Mouse (Mus musculus) midbrain, embryonic 14.5 days (tissue): ENCODE measurements around the gene Cald1. TPM values are rescaled to one million over a fixed set of nuclear protein-coding genes. Genes with fewer than 3 reads are reported as not detected.

ENCODE experiments used
- ATAC-seq: fragments of 200-750 bp; cut with Nextera tagmentation; 2 replicates; pipeline ENCODE4 v1.8.0; 2017; ENCODE audit warnings: moderate number of reproducible peaks, moderate library complexity; ENCODE audit not compliant: low FRiP score, low TSS enrichment
- DNase-seq: peaks from one replicate; pipeline ENCODE4 v3.0.0-alpha.2; 2015
- H3K27ac ChIP-seq: fragments of 300-500 bp; sonication (generic); replicated peaks from 2 replicates; pipeline ENCODE4 v1.5.1; 2014; ENCODE audit warnings: mild to moderate bottlenecking, low read depth, low read length, moderate library complexity
- H3K27me3 ChIP-seq: fragments of 300-500 bp; sonication (generic); 2 replicates; pipeline ENCODE4 v1.6.1; 2014; ENCODE audit warnings: low read length, control low read depth, mixed read lengths; ENCODE audit not compliant: control insufficient read depth, insufficient read depth
- H3K36me3 ChIP-seq: fragments of 300-500 bp; sonication (generic); 2 replicates; pipeline ENCODE4 v1.6.1; 2014; ENCODE audit warnings: low read length, control low read depth; ENCODE audit not compliant: control insufficient read depth, insufficient read depth
- H3K4me1 ChIP-seq: fragments of 300-500 bp; sonication (generic); 2 replicates; pipeline ENCODE4 v1.6.1; 2014; ENCODE audit warnings: mild to moderate bottlenecking, antibody characterized with exemption, low read length, control low read depth; ENCODE audit not compliant: control insufficient read depth, insufficient read depth
- H3K4me2 ChIP-seq: fragments of 300-500 bp; sonication (generic); 2 replicates; pipeline ENCODE4 v1.6.1; 2014; ENCODE audit warnings: mild to moderate bottlenecking, low read length, moderate library complexity
- H3K4me3 ChIP-seq: fragments of 300-500 bp; sonication (generic); replicated peaks from 2 replicates; pipeline ENCODE4 v1.5.1; 2014; ENCODE audit warnings: low read depth, low read length
- H3K9ac ChIP-seq: fragments of 300-500 bp; sonication (generic); replicated peaks from 2 replicates; pipeline ENCODE4 v1.6.1; 2014; ENCODE audit warnings: mild to moderate bottlenecking, low read length, moderate library complexity
- H3K9me3 ChIP-seq: fragments of 300-500 bp; sonication (generic); 2 replicates; pipeline ENCODE4 v1.6.1; 2016; ENCODE audit warnings: low read length, control low read depth, mixed read lengths; ENCODE audit not compliant: control insufficient read depth
- WGBS: fragments of 180-500 bp; shearing (Covaris S2); extraction: QIAGEN DNeasy Blood & Tissue Kit; methylation state at CpG from one replicate; pipeline ENCODE4 v1.1.7; 2014; 5-methylcytosine and 5-hydroxymethylcytosine counted together
- polyA plus RNA-seq: library from polyadenylated mRNA; unstranded; fragments of >200 nt; fragmentation: Nextera tagmentation; extraction: Ambion mirVana; gene quantifications from 2 replicates; pipeline ENCODE4 v1.2.1, GENCODE M21; 2014

The Cald1 gene
- polyA plus RNA-seq, 1 experiment from 2014 or later, result 50.0 TPM

- H3K4me1 ChIP-seq, result no peaks in the 10 kb centered on the region
- no peaks in the 10 kb centered on the region for H3K36me3 ChIP-seq
- WGBS, result 98% methylated on average over 1 of the region's 1 CpGs
- H3K9ac ChIP-seq, result no peak overlapping the region
- no peak overlapping the region for H3K27ac ChIP-seq
- H3K4me3 ChIP-seq, result no peak overlapping the region
- DNase-seq (no peak), ATAC-seq (no peak)
- H3K9me3 ChIP-seq, result no peaks in the 10 kb centered on the region
- no peak overlapping the region for H3K4me2 ChIP-seq
- no peaks in the 10 kb centered on the region for H3K27me3 ChIP-seq
Measured at GRCm38 (mm10) chr6:34671355-34671754, 73.1 kb downstream of the Cald1 start.

GRCm38 (mm10) chr6:34674416-34674815 lies 76.1 kb downstream of the Cald1 start:
- Histone ChIP-seq H3K9me3 (no peaks in the 10 kb centered on the region), H3K4me2 (no peak overlapping the region), H3K36me3 (no peaks in the 10 kb centered on the region), H3K4me3 (no peak overlapping the region), H3K9ac (no peak overlapping the region), H3K27me3 (no peaks in the 10 kb centered on the region), H3K4me1 (no peaks in the 10 kb centered on the region), H3K27ac (no peak overlapping the region)
- DNase-seq, result no peak
- no peak for ATAC-seq
- WGBS, result 91% methylated on average over 7 of the region's 7 CpGs

- no peak for DNase-seq
- H3K4me2 ChIP-seq, result no peak overlapping the region
- ATAC-seq, result no peak
Measured at GRCm38 (mm10) chr6:34674897-34675296, 76.6 kb downstream of the Cald1 start.

GRCm38 (mm10) chr6:34682126-34682525 lies 83.8 kb downstream of the Cald1 start:
- H3K27ac ChIP-seq, result no peak overlapping the region
- H3K4me2 ChIP-seq, result no peak overlapping the region
- H3K9me3 ChIP-seq, result no peaks in the 10 kb centered on the region
- ATAC-seq (no peak), DNase-seq (no peak)
- no peak overlapping the region for H3K4me3 ChIP-seq
- WGBS, result 72% methylated on average over 8 of the region's 8 CpGs
- no peaks in the 10 kb centered on the region for H3K4me1 ChIP-seq
- no peaks in the 10 kb centered on the region for H3K36me3 ChIP-seq
- H3K9ac ChIP-seq, result no peak overlapping the region
- H3K27me3 ChIP-seq, result no peaks in the 10 kb centered on the region

More at GRCm38 (mm10) chr6:34674897-34675296, 76.6 kb downstream of the Cald1 start:
- no peak overlapping the region for H3K27ac ChIP-seq
- no peaks in the 10 kb centered on the region for H3K9me3 ChIP-seq
- no peak overlapping the region for H3K4me3 ChIP-seq
- no peaks in the 10 kb centered on the region for H3K4me1 ChIP-seq
- H3K27me3 ChIP-seq, result no peaks in the 10 kb centered on the region
- WGBS, result 72% methylated on average over 10 of the region's 10 CpGs
- H3K36me3 ChIP-seq, result no peaks in the 10 kb centered on the region
- H3K9ac ChIP-seq, result no peak overlapping the region

- ATAC-seq (no peak), DNase-seq (peak; percentile 15)
- Histone ChIP-seq H3K27me3 (no peaks in the 10 kb centered on the region), H3K4me1 (no peaks in the 10 kb centered on the region), H3K4me2 (no peak overlapping the region), H3K36me3 (no peaks in the 10 kb centered on the region), H3K27ac (no peak overlapping the region), H3K4me3 (no peak overlapping the region), H3K9me3 (no peaks in the 10 kb centered on the region), H3K9ac (no peak overlapping the region)
- 51% methylated on average over 8 of the region's 8 CpGs for WGBS
Measured at GRCm38 (mm10) chr6:34684886-34685285, 86.6 kb downstream of the Cald1 start.

GRCm38 (mm10) chr6:34688971-34689370 lies 90.7 kb downstream of the Cald1 start:
- ATAC-seq (no peak), DNase-seq (no peak)
- Histone ChIP-seq H3K9ac (no peak overlapping the region), H3K9me3 (no peaks in the 10 kb centered on the region), H3K4me2 (no peak overlapping the region), H3K4me1 (no peaks in the 10 kb centered on the region), H3K4me3 (no peak overlapping the region), H3K36me3 (no peaks in the 10 kb centered on the region), H3K27me3 (no peaks in the 10 kb centered on the region), H3K27ac (no peak overlapping the region)
- WGBS, result 93% methylated on average over 2 of the region's 2 CpGs

GRCm38 (mm10) chr6:34691416-34691815 lies 93.1 kb downstream of the Cald1 start:
- no peak overlapping the region for H3K27ac ChIP-seq
- H3K4me2 ChIP-seq, result no peak overlapping the region
- H3K36me3 ChIP-seq, result no peaks in the 10 kb centered on the region
- DNase-seq (no peak), ATAC-seq (no peak)
- no peaks in the 10 kb centered on the region for H3K27me3 ChIP-seq
- no peaks in the 10 kb centered on the region for H3K4me1 ChIP-seq
- no peak overlapping the region for H3K9ac ChIP-seq
- H3K4me3 ChIP-seq, result no peak overlapping the region
- 86% methylated on average over 7 of the region's 7 CpGs for WGBS
- H3K9me3 ChIP-seq, result no peaks in the 10 kb centered on the region

GRCm38 (mm10) chr6:34694096-34694495 lies 95.8 kb downstream of the Cald1 start:
- H3K4me3 ChIP-seq, result no peak overlapping the region
- ATAC-seq, result no peak

GRCm38 (mm10) chr6:34703421-34704120 lies 105.3 kb downstream of the Cald1 start:
- DNase-seq, result no peak
- H3K9me3 ChIP-seq, result 0 out of 2 replicates have a peak, but pooled peaks cover 4% of the 10 kb centered on the region
- peaks cover 4% of the 10 kb centered on the region; the same call in 1 of the 2 replicates for H3K4me1 ChIP-seq
- H3K27ac ChIP-seq, result no peak overlapping the region
- no peak overlapping the region for H3K4me2 ChIP-seq
- H3K36me3 ChIP-seq, result no peaks in the 10 kb centered on the region
- H3K27me3 ChIP-seq, result no peaks in the 10 kb centered on the region
- H3K9ac ChIP-seq, result no peak overlapping the region
- ATAC-seq, result no peak
- no peak overlapping the region for H3K4me3 ChIP-seq
- 65% methylated on average over 1 of the region's 1 CpGs for WGBS

More at GRCm38 (mm10) chr6:34694096-34694495, 95.8 kb downstream of the Cald1 start:
- Histone ChIP-seq H3K4me1 (no peaks in the 10 kb centered on the region), H3K4me2 (no peak overlapping the region), H3K27me3 (no peaks in the 10 kb centered on the region), H3K36me3 (no peaks in the 10 kb centered on the region), H3K9me3 (no peaks in the 10 kb centered on the region), H3K9ac (no peak overlapping the region), H3K27ac (no peak overlapping the region)
- 89% methylated on average over 4 of the region's 4 CpGs for WGBS
- no peak for DNase-seq
